ENCODE assay signal across 20 mouse cellular contexts in the genomic region with DNA sequence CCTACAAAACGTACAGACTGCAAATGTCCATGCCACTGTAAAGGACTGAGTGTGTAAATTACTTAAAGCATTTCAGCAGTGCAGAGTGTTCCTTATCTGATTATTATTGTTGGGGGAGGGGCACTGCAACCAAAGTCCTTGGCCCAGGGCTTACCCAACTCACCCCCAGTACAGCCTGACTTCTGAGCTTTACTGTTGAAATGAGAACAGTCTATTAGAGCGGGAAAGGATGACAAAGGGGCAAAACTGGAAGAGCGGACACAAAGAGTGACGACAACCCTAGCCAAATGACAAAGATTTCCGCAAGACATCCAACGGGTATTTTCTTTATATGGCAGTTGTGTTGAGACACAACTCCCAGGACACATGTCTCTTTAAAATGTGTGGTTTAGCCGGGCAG. TPM values are rescaled to one million over a fixed set of nuclear protein-coding genes. Genes with fewer than 3 reads are reported as not detected.
DNase-seq lines count a peak whose midpoint lies in the region; ATAC-seq and TF ChIP-seq lines count a peak whose summit lies in the region.
"Had no signal": no experiment of that assay in that cellular context is flagged by ENCODE, and none has a peak within 500 bp of the region (broad histone marks: within the 10 kb centered on the region; RNA-seq: fewer than 3 reads in every experiment).

No protein-coding gene starts in this region.

- H3K4me2 ChIP-seq in heart, embryonic 12.5 days, result peak overlapping the region; percentile 36; the same call in 1 of the 2 replicates
- no peak overlapping the region for H3K4me2 ChIP-seq in lung, postnatal 0 days (replicated peaks; ENCODE audit: low read depth, low read length)
- no peak overlapping the region for H3K4me2 ChIP-seq in intestine, embryonic 16.5 days (ENCODE audit: low read depth, low read length)

- no peak for TF ChIP-seq CTCF in lung, postnatal 0 days (IDR thresholded peaks at IDR 0.05)

- peaks cover 3% of the 10 kb centered on the region; the same call in 1 of the 2 replicates for H3K9me3 ChIP-seq in heart, embryonic 12.5 days (replicated peaks)
- no peaks in the 10 kb centered on the region for H3K9me3 ChIP-seq in lung, postnatal 0 days (ENCODE audit: low read length)
- no peaks in the 10 kb centered on the region for H3K9me3 ChIP-seq in intestine, embryonic 16.5 days (ENCODE audit: control insufficient read depth, low read length)
- H3K9me3 ChIP-seq: embryonic facial prominence, embryonic 10.5 days; limb, embryonic 12.5 days had no signal

- H3K27me3 ChIP-seq in heart, embryonic 12.5 days (replicated peaks), result no peaks in the 10 kb centered on the region
- no peaks in the 10 kb centered on the region for H3K27me3 ChIP-seq in lung, postnatal 0 days (replicated peaks; ENCODE audit: insufficient read depth, low read length)
- no peaks in the 10 kb centered on the region for H3K27me3 ChIP-seq in intestine, embryonic 16.5 days (replicated peaks; ENCODE audit: control insufficient read depth, insufficient read depth, low read length)
- H3K27me3 ChIP-seq: limb, embryonic 12.5 days; Patski had no signal

- H3K36me3 ChIP-seq in heart, embryonic 12.5 days, result peaks cover 4% of the 10 kb centered on the region
- no peaks in the 10 kb centered on the region for H3K36me3 ChIP-seq in lung, postnatal 0 days (ENCODE audit: insufficient read depth, low read length)
- H3K36me3 ChIP-seq in intestine, embryonic 16.5 days (ENCODE audit: control insufficient read depth, insufficient read depth, low read length), result no peaks in the 10 kb centered on the region; the same call in 1 of the 2 replicates
- H3K36me3 ChIP-seq: liver, embryonic 15.5 days had no signal

- peak; percentile 7 for DNase-seq in adrenal gland, postnatal 10 days
- DNase-seq in adrenal gland, postnatal 14 days, result no peak
- DNase-seq in heart, adult 9 months (ENCODE audit: low spot score in 2 of 2), result no peak
- peak; percentile 35 for DNase-seq in lung, postnatal 0 days (ENCODE audit: low spot score)
- no peak for DNase-seq in lung, postnatal 10 days
- peak; percentile 33 for DNase-seq in induced T-regulatory cell, adult 2 months (ENCODE audit: low read depth)
- DNase-seq: adrenal gland, postnatal 25 days; cerebellum, adult 11 months; cerebellum, postnatal 14 days; gastrocnemius, postnatal 14 days; midbrain, embryonic 14.5 days; right cerebral cortex, postnatal 14 days had no signal

- WGBS in heart, embryonic 12.5 days, result 56% methylated on average over 7 of the region's 7 CpGs
- 73% methylated on average over 7 of the region's 7 CpGs for WGBS in lung, postnatal 0 days
- WGBS in intestine, embryonic 16.5 days, result 72% methylated on average over 7 of the region's 7 CpGs

- peak overlapping the region; percentile 56 for H3K27ac ChIP-seq in heart, embryonic 12.5 days (ENCODE audit: poor library complexity, severe bottlenecking)
- no peak overlapping the region; the same call in 1 of the 2 replicates for H3K27ac ChIP-seq in lung, postnatal 0 days (ENCODE audit: low read length)
- no peak overlapping the region for H3K27ac ChIP-seq in intestine, embryonic 16.5 days (ENCODE audit: low read length)

- no peak overlapping the region for H3K9ac ChIP-seq in heart, embryonic 12.5 days
- no peak overlapping the region for H3K9ac ChIP-seq in lung, postnatal 0 days (replicated peaks; ENCODE audit: low read depth)
- H3K9ac ChIP-seq in intestine, embryonic 16.5 days (ENCODE audit: low read depth, low read length), result no peak overlapping the region
- H3K9ac ChIP-seq: limb, embryonic 12.5 days; liver, embryonic 15.5 days had no signal

- no peak overlapping the region for H3K4me3 ChIP-seq in heart, embryonic 12.5 days
- no peak overlapping the region for H3K4me3 ChIP-seq in lung, postnatal 0 days (ENCODE audit: low read depth, low read length)
- H3K4me3 ChIP-seq in intestine, embryonic 16.5 days (ENCODE audit: low read length), result no peak overlapping the region

- peaks cover 27% of the 10 kb centered on the region for H3K4me1 ChIP-seq in heart, embryonic 12.5 days (replicated peaks)
- H3K4me1 ChIP-seq in lung, postnatal 0 days (ENCODE audit: insufficient read depth, low read depth, low read length), result peaks cover 10% of the 10 kb centered on the region; the same call in 1 of the 2 replicates
- H3K4me1 ChIP-seq in intestine, embryonic 16.5 days (ENCODE audit: control insufficient read depth, insufficient read depth, low read length), result peaks cover 15% of the 10 kb centered on the region; the same call in 1 of the 2 replicates

- no peak for TF ChIP-seq EP300 in lung, postnatal 0 days (IDR thresholded peaks at IDR 0.05)

- ATAC-seq in heart, embryonic 12.5 days (ENCODE audit: insufficient number of reproducible peaks, low FRiP score), result no peak
- no peak for ATAC-seq in lung, postnatal 0 days
- ATAC-seq in intestine, embryonic 16.5 days, result no peak
- ATAC-seq: activated CD4-positive, CD25-positive, alpha-beta regulatory T cell, adult 4 months; CD4-positive, CD25-positive, alpha-beta regulatory T cell, adult 4 months; Patski had no signal

RNA-seq across cellular contexts. Expression of gene Slc25a36, which starts 1.3 kb away (rescaled TPM):
- total RNA-seq in adrenal gland, postnatal 10 days (2021), result 10 to 100 TPM; 61.8 to 93.5 TPM
- total RNA-seq in adrenal gland, postnatal 14 days (2021), result 75.4 and 82.8 TPM in 2 replicates
- 91.8 and 98.3 TPM in 2 replicates for polyA plus RNA-seq in heart, embryonic 12.5 days (2016; fragmentation: Nextera tagmentation; extraction: Ambion mirVana)
- 54.1 and 63.7 TPM in 2 replicates for polyA plus RNA-seq in lung, postnatal 0 days (2015; fragmentation: Nextera tagmentation; extraction: Ambion mirVana)
- polyA plus RNA-seq in intestine, embryonic 16.5 days (2015; fragmentation: Nextera tagmentation; extraction: Ambion mirVana), result 45.1 and 49.4 TPM in 2 replicates

Comparison
In these comparisons a context has a peak if more than half of its experiments do, and no peak if none do; other contexts are left out.
1. DNase-seq: peak in adrenal gland, postnatal 10 days (single experiment), lung, postnatal 0 days (single experiment) and induced T-regulatory cell, adult 2 months (single experiment); none in adrenal gland, postnatal 14 days (single experiment), heart, adult 9 months (0 of 2) and lung, postnatal 10 days (single experiment).